Mouse (Mus musculus) kidney, adult 2 months (tissue): Measurements from ENCODE around the gene Smc3. TPM values are rescaled to one million over a fixed set of nuclear protein-coding genes. Genes with fewer than 3 reads are reported as not detected.

Experiments used
- DNase-seq: peaks from one replicate; pipeline ENCODE4 v3.0.0; 2021
- H3K27ac ChIP-seq: fragments of 200-500 bp; 2 replicates; pipeline ENCODE4 v1.5.1; 2012; ENCODE audit warnings: low read depth, low read length, control low read depth, inconsistent platforms; ENCODE audit not compliant: insufficient read depth
- H3K27me3 ChIP-seq: fragments of 200-500 bp; replicated peaks from 2 replicates; pipeline ENCODE4 v1.6.1; 2012; ENCODE audit warnings: mild to moderate bottlenecking, moderate library complexity, low read length, inconsistent platforms; ENCODE audit not compliant: control insufficient read depth, insufficient read depth
- H3K36me3 ChIP-seq: fragments of 200-500 bp; 2 replicates; pipeline ENCODE4 v1.6.1; 2012; ENCODE audit warnings: mild to moderate bottlenecking, moderate library complexity, low read length, inconsistent platforms; ENCODE audit not compliant: control insufficient read depth, insufficient read depth
- H3K4me1 ChIP-seq: fragments of 200-500 bp; 2 replicates; pipeline ENCODE4 v1.6.1; 2011; ENCODE audit warnings: low read length; ENCODE audit not compliant: control insufficient read depth, insufficient read depth
- H3K4me3 ChIP-seq: fragments of 200-500 bp; 2 replicates; pipeline ENCODE4 v1.5.1; 2011; ENCODE audit warnings: mild to moderate bottlenecking, low read depth, low read length, control low read depth; ENCODE audit not compliant: insufficient read depth
- CTCF ChIP-seq: fragments of 200-500 bp; conservative IDR thresholded peaks from 2 replicates; pipeline ENCODE4 v1.5.1; 2011; ENCODE audit warnings: low read depth, mild to moderate bottlenecking, control low read depth, low read length, moderate library complexity, mixed read lengths; ENCODE audit not compliant: insufficient read depth, insufficient read length
- POLR2A ChIP-seq: fragments of 200-500 bp; IDR thresholded peaks from one replicate; pipeline ENCODE4 v1.6.1; 2011; ENCODE audit warnings: low read depth, low read length, control low read depth
- WGBS: fragments of 180-500 bp; shearing (Covaris S2); methylation state at CpG from one replicate; pipeline ENCODE4 v1.1.7; 2018; 5-methylcytosine and 5-hydroxymethylcytosine counted together
- polyA plus RNA-seq: library from polyadenylated mRNA; depleted of rRNA; stranded (reverse); fragments of >200 nt; gene quantifications from 2 replicates; pipeline ENCODE4 v1.2.3, GENCODE M21; 2012

Smc3 gene
- polyA plus RNA-seq, 1 experiment, result 5.1 TPM

- H3K27me3 ChIP-seq, result no peaks in the 10 kb centered on the region
- WGBS, result under 1% methylated on average over 82 of the region's 82 CpGs
- TF ChIP-seq CTCF (no peak), POLR2A (no peak)
- peak overlapping the region; percentile 61 for H3K27ac ChIP-seq
- H3K36me3 ChIP-seq, result no peaks in the 10 kb centered on the region
- peaks cover 13% of the 10 kb centered on the region for H3K4me1 ChIP-seq
- DNase-seq, result peak; percentile 61
- H3K4me3 ChIP-seq, result peak overlapping the region; percentile 85
These were observed 558 bp downstream of the Smc3 start for GRCm38 (mm10) chr19:53600549-53601362.

GRCm38 (mm10) chr19:53601363-53601655 is 1.1 kb downstream of the Smc3 start:
- Histone ChIP-seq H3K36me3 (no peaks in the 10 kb centered on the region), H3K27me3 (no peaks in the 10 kb centered on the region), H3K4me3 (peak overlapping the region; percentile 85), H3K4me1 (peaks cover 13% of the 10 kb centered on the region), H3K27ac (no peak overlapping the region)
- no peak for TF ChIP-seq POLR2A
- TF ChIP-seq CTCF, result no peak
- 4% methylated on average over 11 of the region's 11 CpGs for WGBS
- no peak for DNase-seq

- Histone ChIP-seq H3K27ac (no peak overlapping the region), H3K4me3 (no peak overlapping the region), H3K4me1 (no peaks in the 10 kb centered on the region; the same call in 1 of the 2 replicates), H3K27me3 (no peaks in the 10 kb centered on the region), H3K36me3 (0 out of 2 replicates have a peak, but pooled peaks cover 1% of the 10 kb centered on the region)
- TF ChIP-seq POLR2A, result no peak
- no peak for TF ChIP-seq CTCF
- DNase-seq, result no peak
- WGBS, result 61% methylated on average over 6 of the region's 6 CpGs
These were observed 8.7 kb downstream of the Smc3 start for GRCm38 (mm10) chr19:53608921-53609320.

GRCm38 (mm10) chr19:53621681-53622080 is 21.5 kb downstream of the Smc3 start:
- 91% methylated on average over 13 of the region's 13 CpGs for WGBS
- Histone ChIP-seq H3K4me1 (no peaks in the 10 kb centered on the region), H3K36me3 (peaks cover 8% of the 10 kb centered on the region), H3K27me3 (no peaks in the 10 kb centered on the region), H3K27ac (no peak overlapping the region), H3K4me3 (no peak overlapping the region)
- no peak for TF ChIP-seq CTCF
- no peak for TF ChIP-seq POLR2A
- DNase-seq, result no peak

GRCm38 (mm10) chr19:53638041-53638440 is 37.8 kb downstream of the Smc3 start:
- TF ChIP-seq POLR2A, result no peak
- no peak for TF ChIP-seq CTCF
- no peak overlapping the region for H3K4me3 ChIP-seq
- H3K27me3 ChIP-seq, result no peaks in the 10 kb centered on the region
- DNase-seq, result no peak
- no peaks in the 10 kb centered on the region for H3K4me1 ChIP-seq
- 83% methylated on average over 2 of the region's 2 CpGs for WGBS
- H3K27ac ChIP-seq, result no peak overlapping the region
- peaks cover 25% of the 10 kb centered on the region for H3K36me3 ChIP-seq

GRCm38 (mm10) chr19:53638727-53639126 is 38.5 kb downstream of the Smc3 start:
- Histone ChIP-seq H3K27ac (no peak overlapping the region), H3K27me3 (no peaks in the 10 kb centered on the region), H3K4me1 (no peaks in the 10 kb centered on the region), H3K36me3 (peaks cover 26% of the 10 kb centered on the region), H3K4me3 (no peak overlapping the region)
- no peak for DNase-seq
- TF ChIP-seq CTCF (0 out of 2 replicates have a peak, but pooled peaks have one; percentile 19), POLR2A (no peak)
- WGBS, result 90% methylated on average over 8 of the region's 8 CpGs

- no peaks in the 10 kb centered on the region for H3K27me3 ChIP-seq
- H3K27ac ChIP-seq, result no peak overlapping the region
- H3K36me3 ChIP-seq, result peaks cover 25% of the 10 kb centered on the region
- TF ChIP-seq CTCF, result no peak
- TF ChIP-seq POLR2A, result no peak
- DNase-seq, result peak; percentile 28
- no peaks in the 10 kb centered on the region; the same call in 1 of the 2 replicates for H3K4me1 ChIP-seq
- 80% methylated on average over 9 of the region's 9 CpGs for WGBS
- H3K4me3 ChIP-seq, result no peak overlapping the region
These were observed 43.9 kb downstream of the Smc3 start for GRCm38 (mm10) chr19:53644020-53644595.
